ENCODE assay signal across 16 mouse cellular contexts in the genomic region with DNA sequence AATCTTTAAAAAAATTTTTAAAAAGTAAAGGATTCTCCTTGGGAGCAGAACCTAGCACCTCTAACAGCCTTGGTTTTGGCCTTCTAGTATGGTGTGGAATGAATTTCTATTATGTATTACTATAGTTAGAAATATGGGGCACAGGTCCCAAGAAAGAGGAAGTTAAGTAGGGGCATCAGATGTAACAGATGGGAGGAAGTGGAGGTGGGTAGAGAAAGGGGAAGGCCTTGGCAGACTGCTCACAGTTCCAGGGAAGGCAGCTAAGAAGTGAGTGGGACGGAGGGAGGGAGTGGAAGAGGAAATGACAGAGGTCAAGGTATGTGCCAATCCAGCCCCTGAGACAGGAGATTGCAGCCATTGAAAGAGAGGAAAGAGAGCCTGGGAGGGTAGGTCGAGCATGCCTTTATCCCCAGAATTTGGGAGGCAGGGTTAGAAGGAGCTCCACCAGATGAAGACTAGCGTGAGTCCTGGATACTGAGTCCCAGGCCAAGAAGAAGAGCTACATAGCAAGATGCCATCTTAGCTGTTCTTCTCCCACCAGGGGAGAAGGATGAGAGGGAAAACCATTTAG. TPM values are rescaled to one million over a fixed set of nuclear protein-coding genes. Genes with fewer than 3 reads are reported as not detected.
DNase-seq lines count a peak whose midpoint lies in the region; ATAC-seq lines count a peak whose summit lies in the region.
"Had no signal": no experiment of that assay in that cellular context is flagged by ENCODE, and none has a peak within 500 bp of the region (broad histone marks: within the 10 kb centered on the region; RNA-seq: fewer than 3 reads in every experiment).

No protein-coding gene starts in this region.

- peaks cover 30% of the 10 kb centered on the region for H3K4me1 ChIP-seq in liver, embryonic 12.5 days
- peaks cover 14% of the 10 kb centered on the region for H3K4me1 ChIP-seq in liver, embryonic 11.5 days (replicated peaks; ENCODE audit: control insufficient read depth, insufficient read depth, low read length)

- H3K36me3 ChIP-seq in liver, embryonic 12.5 days = no peaks in the 10 kb centered on the region
- H3K36me3 ChIP-seq in liver, embryonic 11.5 days (ENCODE audit: control insufficient read depth, insufficient read depth, low read length) = no peaks in the 10 kb centered on the region

- no peak for DNase-seq in liver, embryonic 11.5 days (ENCODE audit: low spot score)
- DNase-seq in 416B (ENCODE audit: low read depth) (peak; percentile 93), MEL-GATA-1-ER (ENCODE audit: extremely low read depth, low read depth) (peak; percentile 98), MN1 (ENCODE audit: low spot score) (no peak)
- DNase-seq in cerebellum, postnatal 36 days = no peak
- DNase-seq: cerebellum, adult 8-10 months; gastrocnemius, postnatal 14 days; kidney, adult 18-20 months; kidney, postnatal 36 days; left cerebral cortex, postnatal 4 days; right cerebral cortex, adult 18-20 months had no signal

- H3K9me3 ChIP-seq in liver, embryonic 12.5 days (replicated peaks) = no peaks in the 10 kb centered on the region
- H3K9me3 ChIP-seq in liver, embryonic 11.5 days (ENCODE audit: control insufficient read depth, low read length) = no peaks in the 10 kb centered on the region

- H3K4me2 ChIP-seq in liver, embryonic 12.5 days = no peak overlapping the region
- H3K4me2 ChIP-seq in liver, embryonic 11.5 days = no peak overlapping the region
- H3K4me2 ChIP-seq: hindbrain, embryonic 14.5 days had no signal

- no peak overlapping the region for H3K4me3 ChIP-seq in liver, embryonic 12.5 days
- no peak overlapping the region for H3K4me3 ChIP-seq in liver, embryonic 11.5 days (ENCODE audit: low read depth, low read length)

- ATAC-seq in liver, embryonic 12.5 days = no peak
- no peak for ATAC-seq in liver, embryonic 11.5 days (replicated peaks; ENCODE audit: low FRiP score)
- ATAC-seq in megakaryocyte, adult 5-6 weeks (ENCODE audit: poor library complexity, severe bottlenecking) = peak; percentile 92
- ATAC-seq in erythroid progenitor cell, adult 5-6 weeks (replicated peaks; ENCODE audit: low FRiP score, poor library complexity, severe bottlenecking) = no peak
- ATAC-seq: forebrain, embryonic 16.5 days had no signal

- H3K27me3 ChIP-seq in liver, embryonic 12.5 days (replicated peaks) = peaks cover 19% of the 10 kb centered on the region
- peaks cover 16% of the 10 kb centered on the region for H3K27me3 ChIP-seq in liver, embryonic 11.5 days (replicated peaks; ENCODE audit: control insufficient read depth, insufficient read depth, low read length)

- 41% methylated on average over 3 of the region's 3 CpGs for WGBS in liver, embryonic 12.5 days (ENCODE audit: insufficient replicate concordance)
- 48% methylated on average over 3 of the region's 3 CpGs for whole genome bisulfite sequencing in liver, embryonic 11.5 days

- 0 out of 2 replicates have a peak overlapping the region, but pooled peaks have one; percentile 47 for H3K27ac ChIP-seq in liver, embryonic 12.5 days
- H3K27ac ChIP-seq in liver, embryonic 11.5 days (ENCODE audit: low read depth, low read length) = no peak overlapping the region
- H3K27ac ChIP-seq: hindbrain, embryonic 14.5 days had no signal

- H3K9ac ChIP-seq in liver, embryonic 12.5 days = no peak overlapping the region
- H3K9ac ChIP-seq in liver, embryonic 11.5 days (ENCODE audit: low read depth, low read length) = no peak overlapping the region
- H3K9ac ChIP-seq: hindbrain, embryonic 14.5 days had no signal

RNA-seq across cellular contexts. Expression of gene Ybx2, which starts 4.5 kb away (rescaled TPM):
- 0.20 and 0.25 TPM in 2 replicates for polyA plus RNA-seq in liver, embryonic 12.5 days (2016; fragmentation: Nextera tagmentation; extraction: Ambion mirVana)
- 1.3 and 1.7 TPM in 2 replicates for polyA plus RNA-seq in liver, embryonic 11.5 days (2014; fragmentation: Nextera tagmentation; extraction: Ambion mirVana)
- total RNA-seq in megakaryocyte, adult 5-6 weeks (2015) = not detected in 2 replicates
- not detected in 2 replicates for total RNA-seq in megakaryocyte, adult 5-6 weeks (2017)
- total RNA-seq in erythroid progenitor cell, adult 5-6 weeks (2015; ENCODE audit: low replicate concordance) = not detected in 2 replicates
- 3.9 TPM in 1 of 2 replicates, not detected in the other for total RNA-seq in erythroid progenitor cell, adult 5-6 weeks (2017; ENCODE audit: low replicate concordance)

RNA-seq across cellular contexts. Expression of gene Eif5a, which starts 9.3 kb away (rescaled TPM):
- polyA plus RNA-seq in liver, embryonic 12.5 days (2016; fragmentation: Nextera tagmentation; extraction: Ambion mirVana) = 2,199 and 2,266 TPM in 2 replicates
- 2,995 and 3,090 TPM in 2 replicates for polyA plus RNA-seq in liver, embryonic 11.5 days (2014; fragmentation: Nextera tagmentation; extraction: Ambion mirVana)
- total RNA-seq in megakaryocyte, adult 5-6 weeks (2015) = 575 and 614 TPM in 2 replicates
- 561 and 596 TPM in 2 replicates for total RNA-seq in megakaryocyte, adult 5-6 weeks (2017)
- 394 and 471 TPM in 2 replicates for total RNA-seq in erythroid progenitor cell, adult 5-6 weeks (2015; ENCODE audit: low replicate concordance)
- 246 and 254 TPM in 2 replicates for total RNA-seq in erythroid progenitor cell, adult 5-6 weeks (2017; ENCODE audit: low replicate concordance)

RNA-seq across cellular contexts. Expression of gene Slc2a4, which starts 16.9 kb away (rescaled TPM):
- polyA plus RNA-seq in liver, embryonic 12.5 days (2016; fragmentation: Nextera tagmentation; extraction: Ambion mirVana) = 14.9 and 17.0 TPM in 2 replicates
- 7.0 and 8.3 TPM in 2 replicates for polyA plus RNA-seq in liver, embryonic 11.5 days (2014; fragmentation: Nextera tagmentation; extraction: Ambion mirVana)
- not detected in 2 replicates for total RNA-seq in megakaryocyte, adult 5-6 weeks (2015)
- total RNA-seq in megakaryocyte, adult 5-6 weeks (2017) = 0.07 TPM in 1 of 2 replicates, not detected in the other
- 94.7 and 103 TPM in 2 replicates for total RNA-seq in erythroid progenitor cell, adult 5-6 weeks (2015; ENCODE audit: low replicate concordance)
- total RNA-seq in erythroid progenitor cell, adult 5-6 weeks (2017; ENCODE audit: low replicate concordance) = 246 and 613 TPM in 2 replicates

RNA-seq across cellular contexts. Expression of gene Gps2, which starts 17.4 kb away (rescaled TPM):
- 125 TPM in 2 replicates for polyA plus RNA-seq in liver, embryonic 12.5 days (2016; fragmentation: Nextera tagmentation; extraction: Ambion mirVana)
- polyA plus RNA-seq in liver, embryonic 11.5 days (2014; fragmentation: Nextera tagmentation; extraction: Ambion mirVana) = 121 and 130 TPM in 2 replicates
- 140 and 156 TPM in 2 replicates for total RNA-seq in megakaryocyte, adult 5-6 weeks (2015)
- 56.4 and 64.9 TPM in 2 replicates for total RNA-seq in megakaryocyte, adult 5-6 weeks (2017)
- total RNA-seq in erythroid progenitor cell, adult 5-6 weeks (2015; ENCODE audit: low replicate concordance) = 268 and 359 TPM in 2 replicates
- 130 and 161 TPM in 2 replicates for total RNA-seq in erythroid progenitor cell, adult 5-6 weeks (2017; ENCODE audit: low replicate concordance)

RNA-seq across cellular contexts. Expression of gene Neurl4, which starts 30.2 kb away (rescaled TPM):
- polyA plus RNA-seq in liver, embryonic 12.5 days (2016; fragmentation: Nextera tagmentation; extraction: Ambion mirVana) = 4.5 and 5.7 TPM in 2 replicates
- 9.5 and 10.5 TPM in 2 replicates for polyA plus RNA-seq in liver, embryonic 11.5 days (2014; fragmentation: Nextera tagmentation; extraction: Ambion mirVana)
- 7.1 and 9.9 TPM in 2 replicates for total RNA-seq in megakaryocyte, adult 5-6 weeks (2015)
- 11.9 and 18.9 TPM in 2 replicates for total RNA-seq in megakaryocyte, adult 5-6 weeks (2017)
- total RNA-seq in erythroid progenitor cell, adult 5-6 weeks (2015; ENCODE audit: low replicate concordance) = 8.6 and 8.8 TPM in 2 replicates
- 23.2 and 59.7 TPM in 2 replicates for total RNA-seq in erythroid progenitor cell, adult 5-6 weeks (2017; ENCODE audit: low replicate concordance)

Comparison
In these comparisons a context has a peak if more than half of its experiments do, and no peak if none do; other contexts are left out.
1. DNase-seq: peak in 416B (single experiment) and MEL-GATA-1-ER (single experiment); none in liver, embryonic 11.5 days (single experiment), cerebellum, postnatal 36 days (0 of 2) and MN1 (single experiment).
2. RNA of gene Slc2a4, which starts 16.9 kb away (total RNA-seq): 94.7 to 613 TPM in erythroid progenitor cell, adult 5-6 weeks; 0.07 TPM in megakaryocyte, adult 5-6 weeks; every median in the first group is over 10 times any median in the second.